Mouse (Mus musculus) E14TG2a.4 (cell line): ENCODE results near the gene Usp24.

Experiments used
- CTCF ChIP-seq: conservative IDR thresholded peaks from 2 replicates; pipeline ENCODE4 v1.5.1; 2014; ENCODE audit warnings: low read length
- NANOG ChIP-seq: IDR thresholded peaks from 2 replicates; pipeline ENCODE4 v1.6.1; 2014; ENCODE audit warnings: borderline replicate concordance, low read length, mixed read lengths
- POU5F1 ChIP-seq: IDR thresholded peaks from 2 replicates; pipeline ENCODE4 v1.6.1; 2014; ENCODE audit warnings: low read length, borderline replicate concordance

GRCm38 (mm10) chr4:106483831-106484230 lies 167.8 kb downstream of the Usp24 start:
- TF ChIP-seq CTCF (no peak), POU5F1 (no peak), NANOG (no peak)
